Mouse (Mus musculus): ENCODE results near the gene Galnt9. TPM values are rescaled to one million over a fixed set of nuclear protein-coding genes. Genes with fewer than 3 reads are reported as not detected.

Galnt9 gene
- polyA plus RNA-seq, 1 experiment, result not detected

DNA sequence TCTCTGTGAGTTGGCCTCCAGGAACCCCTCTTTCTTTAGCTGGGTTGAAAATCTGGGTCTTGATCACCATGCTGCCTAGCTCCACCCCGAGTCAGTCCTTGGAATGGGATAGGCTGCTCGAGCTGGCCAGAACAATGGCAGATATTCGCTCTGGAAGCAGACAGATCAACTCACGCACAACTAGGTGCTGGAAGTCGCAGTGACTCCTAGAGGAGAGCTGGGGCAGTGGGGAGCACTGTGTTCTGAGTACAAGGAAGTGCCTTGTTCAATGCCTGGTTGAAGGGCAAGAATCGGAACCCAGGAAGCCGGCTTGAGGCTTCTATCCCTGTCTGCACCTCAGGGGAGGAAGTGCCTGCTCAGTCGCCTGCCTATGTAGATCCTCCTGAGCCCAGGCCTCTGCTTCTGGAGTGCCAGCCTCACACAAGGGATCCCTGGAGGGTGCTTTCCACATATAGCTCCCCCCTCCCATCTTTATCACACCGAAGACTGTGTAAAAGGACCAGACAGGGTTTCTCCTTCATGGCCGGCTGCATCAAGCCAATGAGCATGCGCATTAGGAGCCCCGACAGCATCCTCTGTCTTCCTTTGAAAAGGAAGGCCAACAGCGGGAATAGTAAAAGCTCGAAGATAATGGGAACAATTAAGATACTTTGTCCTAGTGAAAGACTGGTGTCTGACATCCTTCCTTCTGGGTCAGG, 25.9 kb upstream of the Galnt9 start:
- no peaks in the 10 kb centered on the region for H3K4me1 ChIP-seq (ENCODE audit: control insufficient read depth, insufficient read depth, insufficient read length, low read length)
- H3K4me3 ChIP-seq (ENCODE audit: insufficient read depth, low read depth, low read length), result no peak overlapping the region
- H3K27ac ChIP-seq (replicated peaks; ENCODE audit: low read depth, low read length), result no peak overlapping the region

DNA sequence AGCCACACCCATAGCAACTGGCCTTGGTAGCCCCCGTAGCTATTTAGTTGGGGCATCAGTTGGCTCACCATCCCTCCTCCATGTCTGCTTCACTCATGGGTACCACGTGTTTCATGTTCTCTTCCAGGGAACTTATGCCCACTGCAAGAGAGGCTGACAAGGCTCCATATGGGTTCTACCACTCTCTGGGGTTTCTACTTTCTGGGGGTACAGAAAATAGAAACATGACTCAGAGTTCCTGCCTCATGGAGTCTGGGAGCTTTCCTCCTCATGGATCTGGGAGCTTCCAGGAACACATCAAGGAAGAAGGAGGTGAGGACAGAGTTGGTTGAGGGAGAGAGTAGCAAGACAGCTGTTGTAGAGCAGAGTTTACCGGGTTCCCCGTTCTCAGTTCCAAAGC, 23.2 kb upstream of the Galnt9 start:
- Histone ChIP-seq H3K4me1 (ENCODE audit: control insufficient read depth, insufficient read depth, insufficient read length, low read length) (no peaks in the 10 kb centered on the region), H3K4me3 (ENCODE audit: insufficient read depth, low read depth, low read length) (no peak overlapping the region), H3K27ac (replicated peaks; ENCODE audit: low read depth, low read length) (no peak overlapping the region)

- Histone ChIP-seq H3K4me3 (ENCODE audit: insufficient read depth, low read depth, low read length) (no peak overlapping the region), H3K4me1 (ENCODE audit: control insufficient read depth, insufficient read depth, insufficient read length, low read length) (no peaks in the 10 kb centered on the region), H3K27ac (replicated peaks; ENCODE audit: low read depth, low read length) (no peak overlapping the region)
Observed at GRCm38 (mm10) chr5:110521822-110522221, 22.3 kb upstream of the Galnt9 start.

GRCm38 (mm10) chr5:110523296-110523695, 20.9 kb upstream of the Galnt9 start:
- Histone ChIP-seq H3K4me1 (ENCODE audit: control insufficient read depth, insufficient read depth, insufficient read length, low read length) (no peaks in the 10 kb centered on the region), H3K4me3 (ENCODE audit: insufficient read depth, low read depth, low read length) (no peak overlapping the region), H3K27ac (replicated peaks; ENCODE audit: low read depth, low read length) (no peak overlapping the region)

DNA sequence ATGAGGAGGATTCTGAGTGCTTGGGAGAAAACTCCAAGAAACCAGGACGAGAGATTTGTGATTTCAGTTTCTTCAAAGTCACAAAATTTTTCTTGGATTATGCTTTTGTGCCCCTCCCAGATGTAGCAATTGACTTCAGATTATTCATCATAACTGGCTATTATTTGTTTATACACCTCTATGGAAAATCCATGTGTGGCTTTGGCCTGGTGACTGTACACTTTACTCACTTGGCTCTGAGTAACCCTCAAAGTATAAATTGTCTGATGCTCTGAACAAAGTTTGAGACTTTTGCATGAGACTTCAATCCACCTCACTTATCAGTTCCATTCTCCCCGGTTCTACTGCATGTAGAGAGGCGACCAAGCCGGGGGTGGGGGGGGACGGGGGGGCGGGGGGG, 18.5 kb upstream of the Galnt9 start:
- Histone ChIP-seq H3K4me3 (ENCODE audit: insufficient read depth, low read depth, low read length) (no peak overlapping the region), H3K27ac (replicated peaks; ENCODE audit: low read depth, low read length) (no peak overlapping the region), H3K4me1 (ENCODE audit: control insufficient read depth, insufficient read depth, insufficient read length, low read length) (no peaks in the 10 kb centered on the region)

GRCm38 (mm10) chr5:110526556-110526955, 17.6 kb upstream of the Galnt9 start:
- Histone ChIP-seq H3K27ac (replicated peaks; ENCODE audit: low read depth, low read length) (no peak overlapping the region), H3K4me1 (ENCODE audit: control insufficient read depth, insufficient read depth, insufficient read length, low read length) (no peaks in the 10 kb centered on the region), H3K4me3 (ENCODE audit: insufficient read depth, low read depth, low read length) (no peak overlapping the region)

DNA sequence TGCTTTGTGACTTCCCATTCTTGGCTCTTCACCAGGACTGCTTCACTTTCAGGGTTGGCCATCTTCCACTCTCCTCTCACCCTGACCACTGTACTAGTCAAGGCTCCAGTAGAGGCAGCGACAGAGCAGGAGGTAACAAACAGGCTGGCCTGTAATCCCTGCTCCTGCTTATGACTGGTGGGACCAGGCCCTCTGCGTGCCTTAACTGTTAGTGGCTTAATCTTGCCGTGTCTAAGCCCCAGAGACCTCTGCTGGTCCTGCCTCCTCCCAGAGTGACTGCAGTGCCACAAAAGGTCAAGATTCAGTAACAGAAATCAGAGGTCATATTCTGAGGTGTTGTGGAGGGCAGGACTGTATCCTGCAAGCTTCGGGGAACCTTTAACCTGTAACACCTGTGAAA, 13.1 kb upstream of the Galnt9 start:
- Histone ChIP-seq H3K4me1 (ENCODE audit: control insufficient read depth, insufficient read depth, insufficient read length, low read length) (no peaks in the 10 kb centered on the region), H3K27ac (replicated peaks; ENCODE audit: low read depth, low read length) (no peak overlapping the region), H3K4me3 (ENCODE audit: insufficient read depth, low read depth, low read length) (no peak overlapping the region)

GRCm38 (mm10) chr5:110534402-110534801, 9.8 kb upstream of the Galnt9 start:
- no peaks in the 10 kb centered on the region for H3K4me1 ChIP-seq (ENCODE audit: control insufficient read depth, insufficient read depth, insufficient read length, low read length)
- no peak overlapping the region for H3K27ac ChIP-seq (replicated peaks; ENCODE audit: low read depth, low read length)
- H3K4me3 ChIP-seq (ENCODE audit: insufficient read depth, low read depth, low read length), result no peak overlapping the region

- Histone ChIP-seq H3K4me1 (ENCODE audit: control insufficient read depth, insufficient read depth, insufficient read length, low read length) (no peaks in the 10 kb centered on the region), H3K27ac (replicated peaks; ENCODE audit: low read depth, low read length) (no peak overlapping the region)
Observed at GRCm38 (mm10) chr5:110535964-110536363, 8.2 kb upstream of the Galnt9 start.

GRCm38 (mm10) chr5:110540947-110541346, 3.2 kb upstream of the Galnt9 start:
- no peaks in the 10 kb centered on the region for H3K4me1 ChIP-seq (ENCODE audit: control insufficient read depth, insufficient read depth, insufficient read length, low read length)
- H3K27ac ChIP-seq (replicated peaks; ENCODE audit: low read depth, low read length), result no peak overlapping the region
- H3K4me3 ChIP-seq (ENCODE audit: insufficient read depth, low read depth, low read length), result no peak overlapping the region

More at GRCm38 (mm10) chr5:110535964-110536363, 8.2 kb upstream of the Galnt9 start:
- H3K4me3 ChIP-seq (ENCODE audit: insufficient read depth, low read depth, low read length), result no peak overlapping the region

DNA sequence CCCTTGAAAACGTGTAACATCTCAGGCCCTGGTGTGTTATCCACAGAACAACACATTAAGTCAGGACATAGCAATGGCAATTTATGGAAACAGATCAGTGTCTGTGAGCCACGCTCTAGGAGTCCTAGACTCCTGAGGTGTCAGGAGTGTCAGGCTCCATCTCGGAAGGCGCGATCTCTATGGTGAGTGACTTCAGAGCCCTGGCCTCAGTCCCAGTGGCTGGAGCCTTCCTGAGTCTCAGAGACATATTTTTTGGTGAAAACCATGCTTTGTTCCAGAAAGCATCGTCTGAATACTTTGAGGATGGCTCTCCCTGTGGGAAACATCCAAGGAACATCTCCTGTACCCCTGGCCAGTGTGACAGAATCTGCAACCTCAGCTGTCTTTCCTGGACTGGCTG, 2.7 kb upstream of the Galnt9 start:
- H3K4me3 ChIP-seq (ENCODE audit: insufficient read depth, low read depth, low read length), result no peak overlapping the region
- H3K4me1 ChIP-seq (ENCODE audit: control insufficient read depth, insufficient read depth, insufficient read length, low read length), result no peaks in the 10 kb centered on the region
- H3K27ac ChIP-seq (replicated peaks; ENCODE audit: low read depth, low read length), result no peak overlapping the region

DNA sequence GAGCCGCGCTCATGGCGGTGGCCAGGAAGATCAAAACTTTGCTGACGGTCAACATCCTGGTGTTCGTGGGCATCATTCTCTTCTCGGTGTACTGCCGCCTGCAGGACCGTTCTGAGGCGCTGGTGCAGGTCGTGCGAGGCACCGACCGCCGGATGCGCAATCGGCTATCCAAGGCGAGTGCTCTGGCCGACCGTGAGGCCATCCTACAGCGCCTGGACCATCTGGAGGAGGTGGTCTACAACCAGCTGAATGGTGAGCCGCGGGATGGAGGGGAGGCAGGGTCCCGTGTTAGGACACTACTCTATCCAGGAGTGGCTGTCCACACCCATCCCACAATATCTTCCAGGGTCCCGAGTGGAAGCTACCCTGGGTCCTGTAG, 525 bp downstream of the Galnt9 start:
- no peak overlapping the region for H3K4me3 ChIP-seq (ENCODE audit: insufficient read depth, low read depth, low read length)
- H3K4me1 ChIP-seq (ENCODE audit: control insufficient read depth, insufficient read depth, insufficient read length, low read length), result no peaks in the 10 kb centered on the region
- H3K27ac ChIP-seq (replicated peaks; ENCODE audit: low read depth, low read length), result no peak overlapping the region

GRCm38 (mm10) chr5:110545311-110545710, 1.2 kb downstream of the Galnt9 start:
- Histone ChIP-seq H3K4me3 (ENCODE audit: insufficient read depth, low read depth, low read length) (no peak overlapping the region), H3K27ac (replicated peaks; ENCODE audit: low read depth, low read length) (no peak overlapping the region), H3K4me1 (ENCODE audit: control insufficient read depth, insufficient read depth, insufficient read length, low read length) (no peaks in the 10 kb centered on the region)

GRCm38 (mm10) chr5:110546136-110546535, 2.0 kb downstream of the Galnt9 start:
- H3K4me3 ChIP-seq (ENCODE audit: insufficient read depth, low read depth, low read length), result no peak overlapping the region
- no peak overlapping the region for H3K27ac ChIP-seq (replicated peaks; ENCODE audit: low read depth, low read length)
- no peaks in the 10 kb centered on the region for H3K4me1 ChIP-seq (ENCODE audit: control insufficient read depth, insufficient read depth, insufficient read length, low read length)

DNA sequence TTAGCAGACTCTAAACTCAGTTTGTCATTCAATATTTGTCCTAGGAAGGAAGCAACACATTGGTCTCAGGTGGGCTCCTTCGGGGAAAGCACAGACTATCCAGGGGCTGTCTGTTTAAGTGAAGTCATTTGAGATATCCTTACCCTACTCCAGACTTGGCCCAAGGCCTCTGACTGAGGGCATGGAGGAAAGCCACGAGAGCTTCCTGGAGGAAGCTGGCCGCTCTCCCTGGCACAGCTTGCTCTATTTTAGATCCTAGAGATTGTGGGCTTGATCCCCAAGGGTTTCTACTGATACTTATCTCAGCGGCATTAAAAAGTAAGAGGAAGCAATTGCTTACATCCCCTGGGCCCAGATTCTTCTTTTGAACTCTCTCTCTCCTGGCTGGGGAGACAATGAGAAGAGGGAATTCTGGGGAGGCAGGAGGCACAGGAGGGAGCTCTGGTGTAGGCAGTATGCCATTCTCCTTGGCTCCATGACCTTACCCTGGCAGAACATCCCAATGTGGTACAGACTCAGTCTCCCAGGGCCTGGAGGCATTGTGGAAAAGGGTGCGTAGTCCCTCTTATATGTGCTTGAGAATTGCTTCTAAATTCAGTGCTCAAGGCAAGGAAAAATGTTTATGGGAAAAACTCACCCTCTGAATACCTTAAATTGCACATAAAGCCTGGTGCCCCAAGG, 2.7 kb downstream of the Galnt9 start:
- Histone ChIP-seq H3K27ac (replicated peaks; ENCODE audit: low read depth, low read length) (no peak overlapping the region), H3K4me3 (ENCODE audit: insufficient read depth, low read depth, low read length) (no peak overlapping the region), H3K4me1 (ENCODE audit: control insufficient read depth, insufficient read depth, insufficient read length, low read length) (no peaks in the 10 kb centered on the region)

DNA sequence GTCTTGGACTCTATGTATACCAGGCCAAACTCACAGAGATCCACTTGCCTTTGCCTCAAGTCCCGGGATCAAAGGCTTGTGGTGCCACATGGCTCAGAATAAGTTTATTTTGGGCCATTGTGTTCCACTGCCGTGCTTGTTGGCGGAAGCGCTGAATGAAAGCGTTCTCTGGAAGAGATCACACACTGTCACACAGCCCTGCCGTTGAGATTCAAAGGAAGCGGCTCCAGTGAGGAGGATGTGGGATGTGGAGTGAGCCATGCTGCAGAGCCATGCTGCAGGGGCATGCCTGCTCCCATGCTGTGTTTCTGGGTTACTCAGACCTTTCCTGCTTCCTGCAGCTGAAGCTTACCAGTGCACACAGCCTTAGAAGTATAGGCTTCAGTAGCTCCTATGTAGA, 4.3 kb downstream of the Galnt9 start:
- no peak overlapping the region for H3K27ac ChIP-seq (replicated peaks; ENCODE audit: low read depth, low read length)
- H3K4me3 ChIP-seq (ENCODE audit: insufficient read depth, low read depth, low read length), result no peak overlapping the region
- H3K4me1 ChIP-seq (ENCODE audit: control insufficient read depth, insufficient read depth, insufficient read length, low read length), result no peaks in the 10 kb centered on the region
